Mouse (Mus musculus) cerebellum, postnatal 4 days (tissue): ENCODE results near the gene Theg.

Experiments used
- DNase-seq, 2 experiments: peaks; one replicate each; pipeline ENCODE4 v3.0.0; 2022; ENCODE audit warnings: low spot score in 2 of 2, mixed read lengths in 1 of 2

Theg gene

DNA sequence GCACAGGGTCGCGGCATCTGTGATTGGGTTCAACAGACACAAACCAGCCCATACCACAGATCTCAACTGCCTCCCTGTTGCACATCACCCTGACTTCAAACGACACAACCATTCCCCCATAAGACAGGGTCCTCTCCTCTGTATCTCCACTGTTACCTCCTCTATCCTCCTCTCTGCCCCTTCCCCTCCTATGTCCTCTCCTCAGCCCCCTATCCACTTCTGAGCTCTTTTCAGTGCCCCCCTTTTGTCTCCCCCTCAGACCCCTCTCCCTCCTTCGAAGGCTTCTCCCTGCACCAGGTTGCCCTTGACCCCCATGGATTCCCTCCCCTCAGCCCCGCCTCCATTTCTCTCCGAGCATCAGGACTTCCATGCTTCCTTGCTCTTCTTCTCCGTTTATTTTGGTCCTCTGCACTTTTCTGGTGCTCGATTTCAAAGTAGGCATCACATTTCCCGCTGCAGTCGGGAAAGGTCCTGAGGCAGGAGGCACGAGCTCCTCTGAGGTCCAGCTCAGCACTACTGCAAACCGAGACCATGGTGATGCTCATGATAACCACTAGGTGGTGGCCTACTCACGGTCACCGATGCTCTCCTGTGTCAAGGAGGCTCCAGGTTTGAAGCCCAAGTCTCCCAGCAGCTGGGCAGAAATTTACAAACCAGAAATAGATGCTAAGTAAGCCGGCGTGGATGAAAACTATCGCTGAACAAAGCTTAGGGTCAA lies 7.9 kb upstream of the Theg start:
- peak in 1 of 2 experiments; percentile 67 for DNase-seq

DNA sequence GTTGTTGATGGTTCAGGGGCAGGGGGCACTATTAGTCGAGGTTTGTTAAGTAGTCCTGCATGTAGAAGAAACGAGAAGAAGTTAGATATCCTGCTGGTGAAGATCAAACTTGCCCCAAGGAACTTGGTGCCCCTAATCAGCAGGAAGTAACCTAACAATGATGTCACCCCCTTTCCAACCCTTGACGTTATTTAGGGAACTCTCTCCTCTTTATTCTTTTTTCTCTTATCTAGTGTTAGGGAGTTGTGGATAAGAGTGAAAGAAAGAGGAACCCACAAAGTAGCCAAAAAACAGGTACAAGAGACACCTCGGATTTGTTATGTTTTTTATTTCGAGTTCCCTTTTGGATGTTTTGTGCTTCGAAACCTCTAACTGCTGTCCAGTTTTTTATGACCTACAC lies 7.0 kb upstream of the Theg start:
- DNase-seq, result no peak

DNA sequence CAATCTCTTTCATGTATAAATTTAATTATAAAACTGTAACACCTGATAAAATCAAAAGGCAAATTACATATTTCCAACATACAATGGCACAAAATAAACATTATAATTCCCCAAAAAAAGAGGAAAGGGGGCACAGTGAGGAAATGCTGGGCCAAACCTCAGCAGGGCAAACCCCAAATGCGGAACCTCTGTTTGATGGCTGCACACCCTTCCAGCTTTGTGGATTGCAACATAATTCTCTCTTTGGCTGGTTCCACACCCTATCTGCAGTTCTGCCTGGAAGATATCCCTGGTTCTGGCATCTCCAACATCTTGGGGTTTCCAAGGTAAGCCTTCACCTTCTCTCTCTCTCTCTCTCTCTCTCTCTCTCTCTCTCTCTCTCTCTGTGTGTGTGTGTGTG lies 3.6 kb upstream of the Theg start:
- no peak for DNase-seq

GRCm38 (mm10) chr10:79587752-79588126 lies 608 bp upstream of the Theg start:
- DNase-seq, result no peak

DNA sequence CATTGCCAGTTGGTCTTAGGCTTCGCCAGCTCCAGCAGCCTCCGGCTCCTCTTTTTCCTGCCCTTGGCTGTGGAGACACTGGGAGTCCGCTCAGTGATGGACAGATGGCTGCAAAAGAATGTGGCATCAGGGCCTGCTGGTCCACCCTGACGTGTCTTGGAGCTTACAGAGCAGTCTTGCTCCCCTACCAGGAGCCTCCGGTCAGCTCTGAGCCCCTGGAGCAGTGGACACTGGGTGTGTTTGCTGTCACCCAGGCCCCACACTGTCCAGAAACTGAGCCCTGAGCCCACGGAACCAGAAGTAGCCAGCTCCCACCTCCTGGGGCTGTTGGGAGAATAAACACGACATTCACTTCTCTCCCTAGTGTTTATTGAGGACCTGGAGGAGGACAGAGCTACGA lies 888 bp downstream of the Theg start:
- no peak for DNase-seq

- no peak for DNase-seq
Measured at GRCm38 (mm10) chr10:79585723-79586122, 1.4 kb downstream of the Theg start.

GRCm38 (mm10) chr10:79585136-79585535 lies 2.0 kb downstream of the Theg start:
- no peak for DNase-seq

DNA sequence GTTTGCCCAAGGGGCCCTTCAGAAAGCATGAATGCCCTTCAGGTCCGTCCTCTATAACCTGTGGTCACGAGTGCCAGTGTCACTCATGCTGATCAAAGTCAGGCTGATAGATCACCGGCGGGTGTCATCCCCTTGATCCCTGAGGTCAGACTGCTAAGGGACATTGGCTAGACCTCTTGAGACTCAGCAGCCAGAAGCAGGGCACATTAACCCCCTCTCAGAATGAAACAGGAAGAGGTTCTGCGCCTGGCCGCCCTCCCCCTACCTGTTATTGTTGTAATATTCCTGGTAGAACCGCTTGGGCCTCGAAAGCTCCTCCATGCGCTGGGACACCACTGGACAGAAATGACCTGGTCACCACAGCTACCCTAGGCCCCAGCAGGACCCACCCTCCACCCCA lies 2.7 kb downstream of the Theg start:
- DNase-seq, result no peak

DNA sequence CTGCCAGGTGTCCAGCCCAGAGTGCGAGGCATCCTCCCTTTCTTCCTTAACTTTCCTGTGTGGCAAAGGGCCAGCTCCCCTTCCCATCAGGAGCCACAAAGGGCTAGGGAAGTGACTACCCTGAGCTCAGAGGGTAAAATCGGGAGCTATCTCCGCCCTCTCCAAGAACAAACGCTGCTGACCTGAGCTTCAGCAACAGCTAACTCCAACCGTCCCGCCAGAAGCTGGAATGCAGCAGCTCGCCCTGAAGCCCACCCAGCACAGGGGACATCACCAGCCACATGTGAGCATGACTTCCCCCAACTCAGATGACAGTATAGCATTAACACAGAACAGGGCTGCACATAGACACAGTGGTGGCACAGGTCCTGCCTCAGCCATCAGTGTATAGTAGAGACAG lies 3.1 kb downstream of the Theg start:
- DNase-seq, result no peak

- no peak for DNase-seq
Measured at GRCm38 (mm10) chr10:79581501-79581900, 5.6 kb downstream of the Theg start.

GRCm38 (mm10) chr10:79580811-79581210 lies 6.3 kb downstream of the Theg start:
- DNase-seq, result peak; percentile 46 to 81

GRCm38 (mm10) chr10:79580356-79580755 lies 6.8 kb downstream of the Theg start:
- DNase-seq, result no peak

DNA sequence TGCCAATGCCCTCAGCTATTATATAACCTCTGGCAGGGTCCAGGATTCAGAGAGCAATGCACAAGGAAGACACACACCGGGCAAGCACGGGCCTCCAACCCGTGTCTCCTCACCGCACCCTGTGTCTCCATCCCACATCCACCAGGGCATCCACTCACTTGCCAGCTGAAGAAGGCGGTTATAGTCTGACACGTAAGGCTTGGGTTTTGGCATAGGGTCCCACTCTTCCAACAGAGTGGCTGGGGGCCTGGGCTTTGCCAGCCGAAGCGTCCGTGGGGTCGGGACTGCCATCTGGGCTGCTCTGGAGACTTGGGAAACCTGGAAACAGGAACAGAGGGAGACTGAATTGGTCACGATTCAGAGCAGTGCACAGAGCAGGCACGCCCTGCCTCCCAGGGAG lies 7.3 kb downstream of the Theg start:
- no peak for DNase-seq

DNA sequence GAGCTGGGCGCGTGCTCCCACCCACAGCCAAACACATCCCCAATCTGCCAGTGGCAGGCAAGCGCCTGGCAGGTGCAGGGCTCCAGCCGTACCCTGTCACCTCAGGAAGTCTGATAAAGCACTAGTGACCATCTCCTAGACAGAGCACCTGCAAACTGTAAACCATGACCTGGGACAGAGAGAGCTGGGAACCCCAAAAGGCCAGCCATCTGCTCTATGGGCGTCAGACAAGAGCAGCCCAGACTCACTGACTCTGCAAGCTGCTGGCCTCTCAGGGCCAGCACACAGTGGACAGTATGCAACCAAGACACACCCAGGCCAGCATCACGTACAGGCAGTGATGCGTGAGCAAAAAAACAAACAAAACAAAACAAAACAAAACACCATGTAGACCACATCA lies 8.2 kb downstream of the Theg start:
- DNase-seq, result no peak

DNA sequence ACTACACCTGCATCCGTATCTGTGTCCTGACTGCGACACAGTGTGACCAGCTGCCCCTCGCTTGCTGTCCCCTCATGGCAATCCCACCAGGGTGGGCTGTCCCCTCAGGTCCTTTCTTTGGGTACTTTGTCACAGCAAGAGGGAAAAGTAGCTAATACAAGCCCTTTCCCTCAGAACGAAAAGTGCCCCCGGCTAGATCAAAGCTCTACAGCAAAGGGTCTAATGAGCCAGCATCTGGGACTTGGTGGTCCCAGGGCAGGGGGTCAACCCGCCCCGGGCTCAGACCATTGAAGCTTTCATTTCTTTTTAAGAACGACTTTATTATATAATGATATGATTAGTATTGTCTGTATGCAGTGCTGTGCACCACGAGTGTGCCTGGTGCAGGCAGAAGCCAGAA lies 8.9 kb downstream of the Theg start:
- no peak for DNase-seq

DNA sequence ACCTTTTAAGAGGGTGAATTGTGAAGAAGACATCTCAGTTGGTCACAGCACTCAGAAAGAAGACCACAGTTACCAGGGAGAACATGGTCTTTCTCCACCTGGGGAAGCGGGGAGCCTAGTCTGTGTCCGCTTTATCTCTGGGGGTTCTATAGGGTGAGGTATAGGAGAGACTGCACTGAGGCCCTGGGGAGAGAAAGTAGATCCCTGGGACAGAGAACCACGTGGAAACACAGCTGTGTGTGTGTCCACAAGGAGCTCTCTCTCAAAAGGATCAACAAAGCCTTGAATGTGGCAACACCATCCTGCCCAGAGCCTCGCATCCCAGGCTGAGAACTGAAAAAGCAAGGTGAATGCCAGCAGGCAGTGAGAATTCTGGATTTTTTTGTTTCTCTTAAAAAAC lies 9.8 kb downstream of the Theg start:
- no peak for DNase-seq

DNA sequence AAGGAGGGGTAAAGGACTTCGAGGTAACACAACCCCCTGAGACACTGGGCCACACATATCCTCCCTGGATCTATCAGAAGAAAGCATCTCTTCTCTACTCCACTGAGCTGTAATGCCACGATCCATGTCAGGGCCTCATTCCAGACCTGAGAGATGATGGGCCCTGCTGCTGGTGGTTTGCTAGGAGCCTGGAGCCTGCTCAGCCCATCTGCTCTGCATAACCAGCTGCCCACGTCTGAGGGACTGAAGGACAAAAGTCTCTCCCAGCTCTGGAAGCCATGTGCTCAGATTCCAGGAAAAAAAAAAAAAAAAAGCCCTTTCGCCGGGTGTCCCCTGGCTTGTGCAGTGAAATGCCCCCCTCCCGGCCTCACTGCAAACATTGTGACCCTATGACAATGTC lies 11.4 kb downstream of the Theg start:
- no peak for DNase-seq

DNA sequence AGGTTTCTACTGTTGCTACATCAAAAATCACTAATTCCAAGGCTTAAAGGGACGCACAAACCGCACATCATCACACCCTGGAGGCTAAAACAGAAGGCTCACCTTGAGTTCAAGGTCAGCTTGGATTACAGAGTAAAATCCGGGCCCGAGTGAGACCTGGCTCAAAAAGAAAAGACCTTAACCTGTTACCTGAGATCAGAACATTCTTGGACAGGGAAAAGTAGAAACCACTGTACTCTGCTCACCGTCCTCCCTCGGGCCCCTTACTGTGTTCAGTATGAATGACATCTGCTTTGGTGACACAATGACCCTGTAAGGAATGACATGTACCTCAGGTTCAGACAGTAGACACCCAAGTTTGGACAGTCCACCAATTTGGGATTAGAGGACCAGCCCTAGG lies 12.3 kb downstream of the Theg start:
- no peak for DNase-seq

GRCm38 (mm10) chr10:79574350-79574749 lies 12.8 kb downstream of the Theg start:
- DNase-seq, result no peak

DNA sequence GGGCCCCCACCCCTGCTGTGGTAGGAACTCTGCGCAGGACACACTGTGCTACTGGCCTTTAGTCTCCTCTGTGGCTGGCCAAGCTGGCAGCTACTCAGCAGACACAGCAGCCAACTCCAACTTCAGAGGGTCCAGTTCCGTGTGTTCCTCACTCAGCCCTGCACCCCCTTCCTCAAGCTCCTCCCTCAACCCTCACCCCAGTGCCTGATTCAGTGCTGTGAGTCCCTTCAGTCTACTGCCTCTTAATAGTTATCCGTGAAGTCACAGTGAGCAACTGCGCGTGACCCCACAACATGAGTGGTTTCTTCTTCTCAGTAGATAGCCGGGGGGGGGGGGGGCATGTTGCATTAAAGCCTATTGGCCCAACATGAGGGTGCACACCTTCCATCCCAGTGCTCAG lies 13.5 kb downstream of the Theg start:
- DNase-seq, result no peak

GRCm38 (mm10) chr10:79571314-79571713 lies 15.8 kb downstream of the Theg start:
- no peak for DNase-seq

- no peak for DNase-seq
Measured at GRCm38 (mm10) chr10:79569921-79570320, 17.2 kb downstream of the Theg start.

- no peak for DNase-seq
Measured at GRCm38 (mm10) chr10:79559716-79560115, 27.4 kb downstream of the Theg start.

- no peak for DNase-seq
Measured at GRCm38 (mm10) chr10:79557496-79557895, 29.6 kb downstream of the Theg start.
